17 mouse cellular contexts compared by ENCODE assay signal in the genomic region with DNA sequence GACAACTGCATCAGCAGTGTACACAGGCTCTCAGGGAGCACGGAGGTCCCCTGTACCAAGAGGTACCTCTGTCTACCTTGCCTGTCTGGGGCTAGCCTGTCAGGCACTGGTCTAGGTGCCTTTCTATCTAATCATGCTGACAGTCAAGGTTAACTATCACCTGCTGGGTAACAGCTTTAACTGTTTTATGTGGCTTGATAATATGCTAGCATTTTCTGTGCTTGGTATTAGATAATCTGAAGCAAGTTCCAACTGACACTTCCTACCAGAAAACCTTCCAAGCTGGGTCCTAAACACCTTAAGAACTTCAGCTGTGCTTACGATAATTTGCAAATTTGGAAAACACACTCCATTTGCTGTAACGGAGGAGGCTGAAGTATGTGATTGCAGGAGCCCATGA. TPM values are rescaled to one million over a fixed set of nuclear protein-coding genes. Genes with fewer than 3 reads are reported as not detected.
"Had no signal": no experiment of that assay in that cellular context is flagged by ENCODE, and none has a peak within 500 bp of the region (broad histone marks: within the 10 kb centered on the region; RNA-seq: fewer than 3 reads in every experiment).

No protein-coding gene starts in this region.

- H3K36me3 ChIP-seq: neural tube, embryonic 13.5 days; neural tube, embryonic 15.5 days; stomach, embryonic 15.5 days had no signal

- H3K4me3 ChIP-seq: neural tube, embryonic 13.5 days; neural tube, embryonic 15.5 days; stomach, embryonic 15.5 days had no signal

- H3K4me1 ChIP-seq: neural tube, embryonic 13.5 days; neural tube, embryonic 15.5 days; stomach, embryonic 15.5 days had no signal

- H3K9ac ChIP-seq: neural tube, embryonic 13.5 days; neural tube, embryonic 15.5 days; stomach, embryonic 15.5 days had no signal

- H3K27ac ChIP-seq: neural tube, embryonic 13.5 days; neural tube, embryonic 15.5 days; stomach, embryonic 15.5 days; stomach, postnatal 0 days had no signal

- H3K9me3 ChIP-seq: neural tube, embryonic 13.5 days; neural tube, embryonic 15.5 days; stomach, embryonic 15.5 days had no signal

- DNase-seq: retina, postnatal 1 day; right cerebral cortex, adult 18-20 months; right cerebral cortex, postnatal 14 days; right cerebral cortex, postnatal 25 days; right cerebral cortex, postnatal 4 days; spleen, adult 18-20 months; thymus, adult 18-20 months; thymus, adult 2 months; thymus, postnatal 14 days; thymus, postnatal 25 days; thymus, postnatal 36 days; thymus, postnatal 4 days had no signal

- H3K27me3 ChIP-seq: neural tube, embryonic 13.5 days; neural tube, embryonic 15.5 days; stomach, embryonic 15.5 days had no signal

RNA-seq across cellular contexts. Expression of a gene that starts 17.6 kb away (rescaled TPM):
- total RNA-seq: neutrophil, adult 5-6 weeks had no signal
